Mouse (Mus musculus): ENCODE results near the gene Rnpep.

DNA sequence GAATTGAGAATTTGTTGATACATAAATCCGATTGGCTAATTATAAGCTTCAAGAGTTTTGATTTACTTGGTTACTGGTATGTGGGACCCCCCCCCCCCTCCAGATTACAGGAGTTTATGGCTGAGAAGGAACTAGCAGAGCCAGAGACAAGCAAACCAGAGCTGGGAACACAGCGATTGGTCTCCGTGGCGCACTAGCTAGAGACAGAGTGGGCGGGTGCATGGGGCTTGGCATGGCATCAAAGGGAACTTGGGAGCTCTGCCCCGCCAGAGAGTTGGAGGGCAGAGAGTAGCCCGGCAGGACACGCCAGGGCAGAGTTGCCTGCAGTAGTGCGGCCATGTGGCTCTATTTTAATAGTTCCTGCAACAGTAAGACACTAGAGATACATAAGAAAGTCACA is 3.2 kb downstream of the Rnpep start:
- no peak for TF ChIP-seq CTCF (IDR thresholded peaks at IDR 0.05; ENCODE audit: extremely low read depth, insufficient read depth, low read length)
- no peak for TF ChIP-seq POLR2A (IDR thresholded peaks at IDR 0.05; ENCODE audit: extremely low read depth, insufficient read depth, low read length)
